Mouse (Mus musculus) layer of hippocampus, postnatal 10 days (tissue): ENCODE results near the gene Tfec. TPM values are rescaled to one million over a fixed set of nuclear protein-coding genes. Genes with fewer than 3 reads are reported as not detected.

ENCODE experiments used
- DNase-seq, 2 experiments: peaks; one replicate each; pipeline ENCODE4 v3.0.0; 2021; ENCODE audit warnings: low spot score in 2 of 2
- total RNA-seq, 2 experiments: library from RNA; stranded (reverse); gene quantifications; 2 replicates each; pipeline ENCODE4 v1.2.3; 2021

The Tfec gene
- total RNA-seq, 2 experiments from 2014 or later = 0.46 TPM; not detected in 1

GRCm38 (mm10) chr6:16796914-16797313 is 101.3 kb downstream of the Tfec start:
- no peak for DNase-seq

- DNase-seq = no peak
These were observed 104.2 kb downstream of the Tfec start for GRCm38 (mm10) chr6:16794036-16794435.

- DNase-seq = no peak
These were observed 113.1 kb downstream of the Tfec start for GRCm38 (mm10) chr6:16785166-16785565.

Other genes starting within 250 kb of the Tfec start
- gene Tes, start 166.7 kb upstream of the Tfec start, total RNA-seq = 1 to 10 TPM; 6.1 to 7.0 TPM